ENCODE assay signal across 7 mouse cellular contexts in the genomic region with DNA sequence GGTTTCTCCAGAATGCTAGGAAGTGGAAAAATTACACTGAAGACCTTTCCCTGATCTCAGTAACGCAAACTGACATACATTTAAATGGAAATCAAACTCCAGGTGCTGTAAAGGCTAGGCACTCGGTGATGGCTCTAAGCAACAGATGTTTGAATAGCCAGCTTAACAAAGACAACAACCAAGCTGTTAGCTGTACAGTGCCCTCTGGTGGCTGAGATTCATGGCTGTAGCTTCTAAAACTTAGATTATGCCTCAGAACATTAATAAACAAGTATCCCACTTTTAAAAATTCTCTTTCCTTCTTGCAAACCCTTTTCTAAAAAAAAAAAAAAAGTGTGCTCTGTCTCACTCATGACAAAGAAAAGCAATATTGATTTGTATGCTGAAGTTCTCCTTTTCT.
DNase-seq lines count a peak whose midpoint lies in the region; ATAC-seq and TF ChIP-seq lines count a peak whose summit lies in the region.

No protein-coding gene starts in this region.

- WGBS in liver, adult 2 months: 13% methylated on average over 2 of the region's 2 CpGs
- 19% methylated on average over 2 of the region's 2 CpGs for WGBS in liver, embryonic 11.5 days
- 5% methylated on average over 2 of the region's 2 CpGs for WGBS in embryonic facial prominence, embryonic 14.5 days
- 8% methylated on average over 2 of the region's 2 CpGs for WGBS in liver, postnatal 0 days (ENCODE audit: insufficient replicate concordance)

- H3K9ac ChIP-seq in liver, adult 2 months (ENCODE audit: low read depth, low read length): no peak overlapping the region
- no peak overlapping the region for H3K9ac ChIP-seq in liver, embryonic 11.5 days (ENCODE audit: low read depth, low read length)
- H3K9ac ChIP-seq in embryonic facial prominence, embryonic 14.5 days (ENCODE audit: low read depth, low read length): no peak overlapping the region
- no peak overlapping the region for H3K9ac ChIP-seq in liver, postnatal 0 days (replicated peaks)

- no peaks in the 10 kb centered on the region for H3K79me2 ChIP-seq in liver, adult 2 months (ENCODE audit: control insufficient read depth, insufficient read depth, low read length)

- no peak overlapping the region for H3K27ac ChIP-seq in liver, adult 2 months (replicated peaks; ENCODE audit: insufficient read depth, low read depth, low read length)
- no peak overlapping the region for H3K27ac ChIP-seq in liver, embryonic 11.5 days (ENCODE audit: low read depth, low read length)
- no peak overlapping the region for H3K27ac ChIP-seq in embryonic facial prominence, embryonic 14.5 days (replicated peaks; ENCODE audit: low read depth, low read length)
- H3K27ac ChIP-seq in liver, postnatal 0 days (ENCODE audit: low read depth): no peak overlapping the region

- no peaks in the 10 kb centered on the region for H3K9me3 ChIP-seq in liver, embryonic 11.5 days (ENCODE audit: control insufficient read depth, low read length)
- H3K9me3 ChIP-seq in embryonic facial prominence, embryonic 14.5 days (ENCODE audit: control insufficient read depth, low read length): no peaks in the 10 kb centered on the region
- H3K9me3 ChIP-seq in liver, postnatal 0 days (ENCODE audit: low read length): no peaks in the 10 kb centered on the region

- H3K27me3 ChIP-seq in liver, adult 2 months (ENCODE audit: control insufficient read depth, insufficient read depth, low read length): no peaks in the 10 kb centered on the region
- no peaks in the 10 kb centered on the region for H3K27me3 ChIP-seq in liver, embryonic 11.5 days (replicated peaks; ENCODE audit: control insufficient read depth, insufficient read depth, low read length)
- H3K27me3 ChIP-seq in embryonic facial prominence, embryonic 14.5 days (replicated peaks; ENCODE audit: control insufficient read depth, insufficient read depth, low read length): no peaks in the 10 kb centered on the region
- H3K27me3 ChIP-seq in liver, postnatal 0 days (ENCODE audit: insufficient read depth, low read length): no peaks in the 10 kb centered on the region

- H3K4me2 ChIP-seq in liver, embryonic 11.5 days: no peak overlapping the region
- H3K4me2 ChIP-seq in embryonic facial prominence, embryonic 14.5 days (ENCODE audit: low read depth, low read length): peak overlapping the region; percentile 19; the same call in 1 of the 2 replicates
- H3K4me2 ChIP-seq in liver, postnatal 0 days (ENCODE audit: low read depth, low read length): no peak overlapping the region

- no peak for TF ChIP-seq POLR2A in liver, adult 2 months (IDR thresholded peaks at IDR 0.05; ENCODE audit: extremely low read depth, insufficient read depth, low read length)

- no peaks in the 10 kb centered on the region for H3K36me3 ChIP-seq in liver, adult 2 months (ENCODE audit: control insufficient read depth, insufficient read depth, low read length)
- H3K36me3 ChIP-seq in liver, embryonic 11.5 days (ENCODE audit: control insufficient read depth, insufficient read depth, low read length): no peaks in the 10 kb centered on the region
- no peaks in the 10 kb centered on the region for H3K36me3 ChIP-seq in embryonic facial prominence, embryonic 14.5 days (ENCODE audit: control insufficient read depth, insufficient read depth, low read length)
- H3K36me3 ChIP-seq in liver, postnatal 0 days (replicated peaks; ENCODE audit: insufficient read depth, low read length): no peaks in the 10 kb centered on the region

- DNase-seq in liver, adult 2 months (ENCODE audit: extremely low read depth, low read depth, low spot score): peak; percentile 54
- no peak for DNase-seq in liver, embryonic 11.5 days (ENCODE audit: low spot score)
- DNase-seq in adrenal gland, adult 18-20 months (ENCODE audit: low spot score in 2 of 2): peak; percentile 38 to 46
- DNase-seq in embryonic facial prominence, embryonic 14.5 days (ENCODE audit: low spot score): peak; percentile 92
- DNase-seq in induced T-regulatory cell, adult 2 months (ENCODE audit: low read depth): peak; percentile 1
- DNase-seq in liver, postnatal 0 days: peak; percentile 35
- DNase-seq in right cerebral cortex, postnatal 4 days: peak; percentile 63

- H3K4me1 ChIP-seq in liver, adult 2 months (ENCODE audit: control insufficient read depth, insufficient read depth, low read length): no peaks in the 10 kb centered on the region
- no peaks in the 10 kb centered on the region for H3K4me1 ChIP-seq in liver, embryonic 11.5 days (replicated peaks; ENCODE audit: control insufficient read depth, insufficient read depth, low read length)
- peaks cover 7% of the 10 kb centered on the region; the same call in 1 of the 2 replicates for H3K4me1 ChIP-seq in embryonic facial prominence, embryonic 14.5 days (ENCODE audit: control insufficient read depth, insufficient read depth, low read length)
- no peaks in the 10 kb centered on the region for H3K4me1 ChIP-seq in liver, postnatal 0 days (ENCODE audit: insufficient read depth)

- no peak for TF ChIP-seq EP300 in liver, postnatal 0 days (IDR thresholded peaks at IDR 0.05; ENCODE audit: low read depth)

- no peak overlapping the region for H3K4me3 ChIP-seq in liver, adult 2 months (ENCODE audit: insufficient read depth, low read depth, low read length)
- no peak overlapping the region for H3K4me3 ChIP-seq in liver, embryonic 11.5 days (ENCODE audit: low read depth, low read length)
- H3K4me3 ChIP-seq in embryonic facial prominence, embryonic 14.5 days (ENCODE audit: low read depth, low read length): no peak overlapping the region
- no peak overlapping the region for H3K4me3 ChIP-seq in liver, postnatal 0 days (ENCODE audit: low read depth, low read length)

- no peak for ATAC-seq in liver, embryonic 11.5 days (replicated peaks; ENCODE audit: low FRiP score)
- no peak for ATAC-seq in embryonic facial prominence, embryonic 14.5 days (ENCODE audit: low read depth)
- no peak for ATAC-seq in liver, postnatal 0 days

- TF ChIP-seq CTCF in liver, adult 2 months (IDR thresholded peaks at IDR 0.05; ENCODE audit: low read depth, low read length): peak; percentile 61
- peak; percentile 68 for TF ChIP-seq CTCF in liver, postnatal 0 days (IDR thresholded peaks at IDR 0.05; ENCODE audit: low read depth)
